Mouse (Mus musculus) midbrain, embryonic 11.5 days (tissue): ENCODE results near the gene Selp. TPM values are rescaled to one million over a fixed set of nuclear protein-coding genes. Genes with fewer than 3 reads are reported as not detected.

Source experiments
- ATAC-seq: fragments of 200-750 bp; cut with Nextera tagmentation; 2 replicates; pipeline ENCODE4 v1.8.0; 2017; ENCODE audit warnings: moderate TSS enrichment, moderate library complexity; ENCODE audit not compliant: low FRiP score
- DNase-seq: peaks from one replicate; pipeline ENCODE4 v3.0.0; 2015; ENCODE audit warnings: low spot score; ENCODE audit errors: missing footprints
- H3K27ac ChIP-seq: fragments of 300-500 bp; sonication (generic); 2 replicates; pipeline ENCODE4 v1.5.1; 2014; ENCODE audit warnings: low read depth, low read length
- H3K27me3 ChIP-seq: fragments of 300-500 bp; sonication (generic); 2 replicates; pipeline ENCODE4 v1.6.1; 2014; ENCODE audit warnings: mild to moderate bottlenecking, low read length, moderate library complexity, mixed read lengths; ENCODE audit not compliant: control insufficient read depth, insufficient read depth
- H3K36me3 ChIP-seq: fragments of 300-500 bp; sonication (generic); 2 replicates; pipeline ENCODE4 v1.6.1; 2014; ENCODE audit warnings: mild to moderate bottlenecking, low read length, moderate library complexity, mixed read lengths; ENCODE audit not compliant: control insufficient read depth, insufficient read depth
- H3K4me1 ChIP-seq: fragments of 300-500 bp; sonication (generic); 2 replicates; pipeline ENCODE4 v1.6.1; 2014; ENCODE audit warnings: low read length; ENCODE audit not compliant: control insufficient read depth, insufficient read depth
- H3K4me2 ChIP-seq: fragments of 300-500 bp; sonication (generic); 2 replicates; pipeline ENCODE4 v1.6.1; 2014; ENCODE audit warnings: mild to moderate bottlenecking, moderate library complexity
- H3K4me3 ChIP-seq: fragments of 300-500 bp; sonication (generic); 2 replicates; pipeline ENCODE4 v1.5.1; 2014; ENCODE audit warnings: low read depth, low read length
- H3K9ac ChIP-seq: fragments of 300-500 bp; sonication (generic); 2 replicates; pipeline ENCODE4 v1.6.1; 2014; ENCODE audit warnings: low read length
- H3K9me3 ChIP-seq: fragments of 300-500 bp; sonication (generic); 2 replicates; pipeline ENCODE4 v1.6.1; 2016; ENCODE audit warnings: low read length; ENCODE audit not compliant: control insufficient read depth
- WGBS: fragments of 180-500 bp; shearing (Covaris S2); extraction: QIAGEN DNeasy Blood & Tissue Kit; methylation state at CpG from one replicate; pipeline ENCODE4 v1.1.7; 2014; 5-methylcytosine and 5-hydroxymethylcytosine counted together
- polyA plus RNA-seq: library from polyadenylated mRNA; unstranded; fragments of >200 nt; fragmentation: Nextera tagmentation; extraction: Ambion mirVana; gene quantifications from 2 replicates; pipeline ENCODE4 v1.2.1, GENCODE M21; 2014

The Selp gene
- polyA plus RNA-seq, 1 experiment from 2014 or later = not detected

GRCm38 (mm10) chr1:164132609-164133008 is 17.5 kb downstream of the Selp start:
- 82% methylated on average over 1 of the region's 1 CpGs for whole genome bisulfite sequencing
- Histone ChIP-seq H3K9ac (no peak overlapping the region), H3K4me2 (no peak overlapping the region), H3K27me3 (no peaks in the 10 kb centered on the region), H3K27ac (no peak overlapping the region), H3K9me3 (no peaks in the 10 kb centered on the region), H3K4me1 (no peaks in the 10 kb centered on the region), H3K36me3 (no peaks in the 10 kb centered on the region), H3K4me3 (no peak overlapping the region)
- ATAC-seq (no peak), DNase-seq (no peak)

- Histone ChIP-seq H3K36me3 (no peaks in the 10 kb centered on the region), H3K27ac (no peak overlapping the region), H3K9ac (no peak overlapping the region), H3K27me3 (no peaks in the 10 kb centered on the region), H3K4me2 (no peak overlapping the region), H3K9me3 (no peaks in the 10 kb centered on the region), H3K4me3 (no peak overlapping the region), H3K4me1 (no peaks in the 10 kb centered on the region)
- WGBS = 81% methylated on average over 6 of the region's 6 CpGs
- ATAC-seq (no peak), DNase-seq (no peak)
These were observed 19.0 kb downstream of the Selp start for GRCm38 (mm10) chr1:164134101-164134500.

GRCm38 (mm10) chr1:164135360-164135759 is 20.3 kb downstream of the Selp start:
- Histone ChIP-seq H3K27me3 (no peaks in the 10 kb centered on the region), H3K4me2 (no peak overlapping the region), H3K9ac (no peak overlapping the region), H3K4me3 (no peak overlapping the region), H3K36me3 (no peaks in the 10 kb centered on the region), H3K9me3 (no peaks in the 10 kb centered on the region), H3K4me1 (no peaks in the 10 kb centered on the region), H3K27ac (no peak overlapping the region)
- 72% methylated on average over 5 of the region's 5 CpGs for WGBS
- ATAC-seq = no peak
- no peak for DNase-seq

- ATAC-seq = no peak
- 86% methylated on average over 11 of the region's 11 CpGs for WGBS
- no peaks in the 10 kb centered on the region for H3K27me3 ChIP-seq
- H3K9me3 ChIP-seq = no peaks in the 10 kb centered on the region
- no peaks in the 10 kb centered on the region for H3K4me1 ChIP-seq
- H3K36me3 ChIP-seq = no peaks in the 10 kb centered on the region
- H3K4me3 ChIP-seq = no peak overlapping the region
- H3K9ac ChIP-seq = no peak overlapping the region
- no peak overlapping the region for H3K4me2 ChIP-seq
- H3K27ac ChIP-seq = no peak overlapping the region
- DNase-seq = no peak
These were observed 20.9 kb downstream of the Selp start for GRCm38 (mm10) chr1:164135960-164136359.

- H3K4me3 ChIP-seq = no peak overlapping the region
- H3K9ac ChIP-seq = no peak overlapping the region
- H3K27ac ChIP-seq = no peak overlapping the region
- no peaks in the 10 kb centered on the region for H3K27me3 ChIP-seq
- H3K4me2 ChIP-seq = no peak overlapping the region
- 82% methylated on average over 6 of the region's 6 CpGs for WGBS
- H3K9me3 ChIP-seq = no peaks in the 10 kb centered on the region
- H3K36me3 ChIP-seq = no peaks in the 10 kb centered on the region
- no peak for DNase-seq
- H3K4me1 ChIP-seq = no peaks in the 10 kb centered on the region
- no peak for ATAC-seq
These were observed 21.6 kb downstream of the Selp start for GRCm38 (mm10) chr1:164136636-164137035.

- H3K27ac ChIP-seq = no peak overlapping the region
- no peaks in the 10 kb centered on the region for H3K27me3 ChIP-seq
- H3K9ac ChIP-seq = no peak overlapping the region
- DNase-seq (peak; percentile 98), ATAC-seq (peak; percentile 87)
- H3K4me2 ChIP-seq = no peak overlapping the region
- 7% methylated on average over 5 of the region's 5 CpGs for WGBS
- H3K36me3 ChIP-seq = no peaks in the 10 kb centered on the region
- no peak overlapping the region for H3K4me3 ChIP-seq
- H3K4me1 ChIP-seq = no peaks in the 10 kb centered on the region
- no peaks in the 10 kb centered on the region for H3K9me3 ChIP-seq
These were observed 23.5 kb downstream of the Selp start for GRCm38 (mm10) chr1:164138365-164139130.

GRCm38 (mm10) chr1:164139464-164139863 is 24.4 kb downstream of the Selp start:
- 76% methylated on average over 4 of the region's 4 CpGs for WGBS
- Histone ChIP-seq H3K9ac (no peak overlapping the region), H3K4me1 (no peaks in the 10 kb centered on the region), H3K4me2 (no peak overlapping the region), H3K9me3 (no peaks in the 10 kb centered on the region), H3K27me3 (no peaks in the 10 kb centered on the region), H3K27ac (no peak overlapping the region), H3K36me3 (no peaks in the 10 kb centered on the region), H3K4me3 (no peak overlapping the region)
- DNase-seq (no peak), ATAC-seq (no peak)

- Histone ChIP-seq H3K27ac (no peak overlapping the region), H3K9ac (no peak overlapping the region), H3K4me3 (no peak overlapping the region), H3K4me1 (no peaks in the 10 kb centered on the region), H3K36me3 (no peaks in the 10 kb centered on the region), H3K9me3 (no peaks in the 10 kb centered on the region), H3K4me2 (no peak overlapping the region), H3K27me3 (no peaks in the 10 kb centered on the region)
- WGBS = 94% methylated on average over 7 of the region's 7 CpGs
- no peak for DNase-seq
- ATAC-seq = no peak
These were observed 34.0 kb downstream of the Selp start for GRCm38 (mm10) chr1:164149083-164149482.

- DNase-seq = no peak
- H3K4me1 ChIP-seq = no peaks in the 10 kb centered on the region
- no peaks in the 10 kb centered on the region for H3K36me3 ChIP-seq
- WGBS = 12% methylated on average over 16 of the region's 16 CpGs
- no peaks in the 10 kb centered on the region for H3K9me3 ChIP-seq
- peak within 1 kb of the TSS; percentile 15 for H3K4me2 ChIP-seq
- H3K9ac ChIP-seq = no peak within 1 kb of the TSS
- H3K27ac ChIP-seq = no peak within 1 kb of the TSS
- peak; percentile 42; the same call in 1 of the 2 replicates for ATAC-seq
- H3K27me3 ChIP-seq = no peaks in the 10 kb centered on the region
- H3K4me3 ChIP-seq = no peak within 1 kb of the TSS
These were observed 36.5 kb downstream of the Selp start, which contains the start of gene F5 for GRCm38 (mm10) chr1:164151387-164152088. Gene F5 (plus strand): TSS chr1:164151838.
